Mouse (Mus musculus): ENCODE measurements around the gene Clock.
A peak's percentile ranks its signal among the peaks of the same experiment; 100 is the strongest.

Gene Clock

DNA sequence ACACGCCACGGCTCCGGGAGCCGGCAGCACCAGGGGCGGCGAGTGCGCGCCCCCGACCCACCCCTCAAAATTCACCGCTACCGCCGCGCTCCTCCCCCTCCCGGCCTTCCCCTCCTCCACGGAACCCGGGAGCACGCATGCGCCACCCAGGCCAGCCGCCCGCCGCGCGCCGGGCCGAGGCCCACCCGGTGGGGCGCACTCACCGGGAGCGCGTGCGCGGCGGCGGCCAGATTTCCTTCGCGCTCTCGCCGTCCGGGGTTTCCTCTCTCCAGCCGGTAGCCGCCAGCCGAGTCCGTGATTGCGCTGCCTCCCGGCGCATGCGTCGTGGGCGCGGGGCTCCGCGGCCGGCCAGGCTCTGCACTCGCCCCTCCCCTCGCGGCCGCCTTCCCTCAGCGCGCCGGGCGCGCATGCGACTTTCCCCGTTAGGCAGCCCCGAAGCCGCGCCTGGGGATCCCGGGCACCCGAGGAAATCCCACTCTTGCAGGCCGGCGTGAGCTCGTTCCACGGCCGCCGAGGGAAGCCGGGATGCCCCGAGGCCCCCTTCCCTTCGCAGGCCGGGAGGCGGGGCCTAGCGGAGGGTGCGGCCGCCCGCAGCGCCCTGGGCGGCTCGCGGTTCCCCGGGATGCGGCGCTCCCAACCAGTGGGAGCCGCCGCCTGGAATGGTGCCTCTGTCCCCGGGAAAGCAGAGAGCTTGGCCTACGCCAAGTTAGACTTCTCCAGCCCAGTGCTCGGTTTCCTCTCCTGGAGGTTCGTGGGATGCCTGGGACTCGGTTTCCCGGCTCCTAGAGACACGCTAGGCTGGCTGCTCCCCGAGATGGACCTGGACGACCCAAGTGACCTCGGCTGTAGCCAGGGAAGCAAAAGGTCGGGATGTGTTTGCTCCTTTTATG lies at the start of gene Clock:
TSS of gene Clock (minus strand) at position 341 of the 890 bp plus-strand sequence.
- peak; percentile 90 for DNase-seq (ENCODE audit: low read depth)

DNA sequence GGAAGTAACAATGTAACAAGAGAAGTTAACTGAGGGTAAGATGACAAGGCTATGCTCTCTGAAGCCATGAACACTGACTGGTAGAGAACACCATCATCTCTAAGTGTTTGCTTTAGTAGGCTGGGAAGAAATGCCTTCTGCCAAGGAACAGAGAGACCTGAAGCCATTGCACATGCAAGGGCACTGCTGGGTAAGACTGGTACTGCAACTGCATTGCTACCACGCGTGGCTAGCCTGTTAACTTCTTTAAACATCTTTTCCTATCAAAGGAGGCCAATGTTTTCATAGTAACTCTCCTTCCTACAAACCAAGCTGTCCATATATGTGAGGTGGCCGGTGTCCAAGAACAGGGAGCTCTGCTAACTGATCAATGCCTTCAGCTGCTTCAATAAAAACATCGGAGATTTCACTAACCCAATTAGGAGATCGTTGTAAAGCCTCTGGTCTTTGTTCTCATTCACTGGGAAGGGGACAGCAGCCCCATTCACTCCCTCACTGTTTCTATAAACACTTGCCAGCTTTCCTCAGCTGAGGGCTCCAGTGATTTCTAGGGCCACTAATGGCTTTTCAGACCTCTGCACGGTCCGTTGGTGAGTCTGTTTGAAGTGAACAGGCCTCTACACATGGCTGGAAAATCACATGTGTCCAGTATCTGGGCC lies 47.5 kb upstream of the Clock start:
- no peak for DNase-seq (ENCODE audit: low read depth)

DNA sequence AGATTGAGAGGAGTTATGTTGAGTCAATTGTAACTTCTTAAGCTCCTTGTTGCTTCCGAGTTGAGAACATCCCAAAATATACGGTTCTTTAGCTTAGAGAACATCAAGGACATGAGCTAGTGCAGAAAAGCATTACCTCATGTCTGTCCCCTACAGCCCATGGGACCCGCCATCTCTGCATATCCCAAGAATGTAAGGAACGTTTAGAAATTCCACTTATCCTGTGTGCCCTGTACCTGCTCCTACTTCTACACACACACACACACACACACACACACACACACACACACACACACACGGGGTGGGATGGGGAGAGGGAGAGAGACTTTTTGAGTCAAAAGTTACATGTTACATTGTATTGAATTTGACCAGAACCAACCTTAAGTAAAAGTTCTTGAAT lies 46.9 kb upstream of the Clock start:
- no peak for DNase-seq (ENCODE audit: low read depth)

DNA sequence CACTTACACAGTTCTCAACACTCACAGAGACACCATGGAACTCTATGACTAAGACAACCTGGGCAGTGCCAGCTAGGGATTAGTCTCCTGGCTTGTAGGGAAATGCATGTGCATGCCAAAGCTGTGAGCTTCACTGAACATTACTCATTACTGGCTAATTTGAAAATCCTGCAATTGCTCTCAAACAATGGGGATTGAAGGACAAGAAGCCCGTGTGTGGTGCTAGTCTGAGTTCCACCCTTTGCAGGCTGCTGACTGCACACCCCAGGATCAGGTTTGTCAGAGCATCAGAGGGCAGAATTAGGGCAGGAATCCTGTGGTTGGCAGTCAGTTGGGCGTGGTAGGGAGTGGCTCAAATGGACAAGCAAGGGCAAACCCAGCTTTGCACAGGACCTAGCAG lies 41.5 kb upstream of the Clock start:
- DNase-seq (ENCODE audit: low read depth), result no peak

DNA sequence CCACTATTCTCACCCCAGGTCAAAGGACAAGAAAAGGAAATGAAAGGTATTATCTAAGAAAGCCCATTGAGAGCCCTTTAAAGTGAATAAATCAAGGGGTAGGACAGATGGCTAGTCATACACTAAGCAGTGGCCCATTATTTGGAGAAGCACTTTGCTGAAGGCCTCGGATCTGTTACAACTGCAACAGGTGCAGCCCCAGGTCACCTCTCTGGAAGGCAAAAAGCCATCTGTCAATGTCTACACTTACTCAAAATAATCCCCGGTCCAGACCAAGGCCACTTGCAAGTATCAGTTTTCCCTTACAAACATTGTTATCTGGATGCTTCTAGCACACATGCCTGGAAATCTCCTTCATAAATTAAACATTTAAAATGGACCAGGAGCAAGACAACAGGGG lies 36.3 kb upstream of the Clock start:
- no peak for DNase-seq (ENCODE audit: low read depth)

DNA sequence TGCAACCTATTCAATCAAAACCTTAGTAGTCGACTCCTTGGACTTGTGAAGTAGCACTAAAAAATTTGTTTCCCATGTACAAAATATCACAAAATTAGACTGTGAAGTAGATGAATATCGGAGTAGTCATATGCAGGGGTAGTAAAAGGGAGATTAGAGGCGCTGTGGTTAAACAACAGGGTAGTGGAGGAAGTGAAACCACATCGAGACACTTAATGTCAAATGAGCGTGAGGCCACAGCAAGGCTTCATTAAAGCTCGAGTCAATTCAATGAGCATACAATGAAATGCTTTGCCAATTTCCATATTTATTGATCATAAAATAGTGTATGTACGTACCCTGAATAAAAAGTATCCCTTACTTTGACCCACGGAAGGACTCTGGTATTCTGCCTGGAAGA lies 32.5 kb upstream of the Clock start:
- DNase-seq (ENCODE audit: low read depth), result peak; percentile 34

DNA sequence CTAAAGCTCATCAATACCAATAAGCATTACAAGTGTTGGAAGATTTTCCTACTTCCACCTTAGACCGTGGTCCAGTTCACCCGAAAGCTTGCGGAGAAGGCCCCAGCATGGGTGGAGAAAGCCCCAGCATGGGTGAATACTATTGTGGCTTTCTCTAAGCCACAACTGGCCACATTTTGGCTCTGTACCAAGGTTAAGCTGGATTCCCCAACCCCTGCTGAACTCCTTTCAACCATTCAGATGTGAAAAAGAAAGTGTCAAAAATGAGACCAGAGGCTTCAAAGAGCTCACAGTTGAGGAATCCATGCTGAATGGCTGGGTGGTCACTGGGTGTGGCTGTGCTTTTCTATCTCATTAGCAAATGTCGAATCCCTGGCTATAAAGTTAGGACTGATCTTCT lies 29.2 kb upstream of the Clock start:
- no peak for DNase-seq (ENCODE audit: low read depth)

DNA sequence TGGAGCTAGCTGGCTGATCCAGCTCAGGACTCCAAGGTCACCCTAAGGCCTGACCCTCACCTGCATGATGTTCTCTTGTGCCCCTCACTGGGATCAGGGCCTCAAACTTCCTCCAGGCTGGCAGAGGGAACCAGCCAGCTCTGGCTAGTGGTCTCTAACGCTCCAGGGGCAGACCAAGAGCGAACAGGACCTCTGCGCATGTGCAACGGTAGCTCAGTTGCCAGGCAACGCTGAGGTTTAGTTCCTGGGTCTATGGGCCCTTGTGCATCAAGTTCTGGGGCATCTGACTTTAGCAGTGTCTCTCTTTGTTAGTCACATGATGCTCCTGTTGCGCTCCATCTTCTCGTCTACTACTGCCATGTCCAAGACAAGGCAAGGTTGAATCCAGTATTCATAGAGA lies 26.4 kb upstream of the Clock start, which contains the start of gene Pdcl2:
TSS of gene Pdcl2 (minus strand) at position 204 of the 400 bp plus-strand sequence.
- no peak for DNase-seq (ENCODE audit: low read depth)

DNA sequence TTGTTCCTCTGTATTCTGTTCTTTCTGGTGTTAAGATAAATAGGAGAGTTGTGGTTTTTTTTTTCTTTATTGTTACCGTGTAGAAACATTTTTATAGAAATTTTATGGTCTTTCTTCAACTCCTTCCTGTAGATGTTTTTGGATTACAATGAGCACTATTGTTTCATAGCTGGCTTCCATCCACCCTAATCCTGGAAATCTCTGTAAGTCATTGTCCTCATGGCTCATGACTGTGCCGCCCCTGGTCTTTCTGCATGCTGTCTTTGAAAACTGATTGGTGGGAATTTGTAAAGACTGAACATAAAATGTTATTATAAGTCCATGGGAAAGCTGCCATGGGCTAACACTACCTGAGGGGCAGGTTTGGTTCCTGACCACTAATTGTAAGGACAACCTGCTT lies 22.7 kb upstream of the Clock start:
- no peak for DNase-seq (ENCODE audit: low read depth)

DNA sequence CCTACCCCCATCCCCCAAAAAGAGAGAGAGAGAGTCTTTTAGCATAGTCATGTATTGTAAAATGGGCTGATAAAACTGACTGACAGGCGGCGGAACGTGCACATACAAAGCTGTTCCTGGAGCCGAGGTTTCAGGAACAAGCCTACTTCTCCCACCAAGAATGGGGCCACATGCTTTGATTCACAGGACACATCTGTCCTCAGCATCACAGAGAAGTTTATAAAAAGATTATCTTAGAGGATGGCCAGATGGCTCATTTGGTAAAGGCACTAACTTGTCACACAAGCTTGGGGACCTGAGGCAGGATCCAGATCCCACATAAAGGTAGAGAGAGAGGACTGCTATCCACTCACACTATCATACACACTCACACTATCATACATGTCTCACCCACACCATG lies 20.5 kb upstream of the Clock start:
- no peak for DNase-seq (ENCODE audit: low read depth)

DNA sequence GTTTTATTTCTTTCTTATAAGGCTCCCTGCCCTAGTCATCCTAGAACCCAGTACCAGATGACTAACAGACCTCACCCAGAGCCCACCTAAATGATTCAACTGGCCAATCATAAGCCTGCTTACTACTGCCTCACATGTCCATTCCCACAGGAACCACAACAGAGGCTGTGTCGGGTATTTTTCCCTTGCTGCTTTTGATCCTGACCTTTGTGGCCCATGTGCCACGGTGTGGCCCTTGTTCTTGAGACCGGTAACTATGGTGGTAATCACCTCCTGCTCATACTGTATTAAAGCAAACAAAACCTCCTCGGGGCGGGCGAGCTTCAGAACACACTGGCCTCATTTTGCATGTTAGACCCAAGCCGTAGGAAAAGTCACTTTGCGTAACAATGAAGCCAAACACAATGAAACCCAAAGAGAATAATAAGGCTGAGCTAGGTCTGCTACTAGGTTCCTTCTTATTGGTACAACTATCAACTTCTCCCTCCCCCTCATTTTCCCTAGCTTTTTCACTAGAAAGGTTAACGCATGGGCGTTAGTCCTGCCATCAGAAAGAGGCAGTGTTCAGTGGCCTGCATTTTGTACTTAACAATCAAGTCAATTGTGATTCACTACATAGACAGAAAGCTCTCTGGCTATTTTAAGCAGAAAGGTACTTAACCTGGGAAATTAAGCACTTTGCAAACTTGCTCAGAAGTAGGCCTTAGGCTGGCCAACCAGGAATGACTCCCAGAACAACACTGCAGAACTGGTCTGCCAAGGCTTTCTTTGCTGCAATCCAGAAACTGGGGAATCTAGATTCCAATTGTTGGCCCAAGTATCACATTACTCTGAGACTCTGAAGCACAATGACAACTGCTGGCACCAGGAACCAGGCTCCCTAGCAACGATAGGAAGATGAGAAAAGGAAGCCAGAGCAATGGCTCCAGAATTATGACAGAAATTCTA lies 16.9 kb upstream of the Clock start:
- DNase-seq (ENCODE audit: low read depth), result no peak

DNA sequence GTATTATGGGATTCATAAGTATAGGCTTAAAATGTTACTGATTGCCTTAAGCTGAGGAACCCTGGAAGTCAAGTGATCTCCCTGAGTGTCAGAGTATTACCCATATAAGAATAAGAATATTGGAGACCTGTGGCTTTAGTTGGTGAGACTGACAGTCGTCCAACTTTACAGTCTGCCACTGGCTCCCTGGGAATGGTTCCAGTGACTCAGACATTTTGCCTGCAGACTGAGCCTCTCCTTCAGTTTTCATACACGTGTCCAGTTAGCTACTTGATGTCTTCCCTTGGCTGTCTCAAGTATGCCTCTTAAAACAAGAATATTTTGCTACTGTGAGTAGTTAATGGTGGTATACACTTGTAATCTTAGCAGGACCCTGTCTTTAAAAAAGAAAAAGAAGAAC lies 3.6 kb upstream of the Clock start:
- no peak for DNase-seq (ENCODE audit: low read depth)

DNA sequence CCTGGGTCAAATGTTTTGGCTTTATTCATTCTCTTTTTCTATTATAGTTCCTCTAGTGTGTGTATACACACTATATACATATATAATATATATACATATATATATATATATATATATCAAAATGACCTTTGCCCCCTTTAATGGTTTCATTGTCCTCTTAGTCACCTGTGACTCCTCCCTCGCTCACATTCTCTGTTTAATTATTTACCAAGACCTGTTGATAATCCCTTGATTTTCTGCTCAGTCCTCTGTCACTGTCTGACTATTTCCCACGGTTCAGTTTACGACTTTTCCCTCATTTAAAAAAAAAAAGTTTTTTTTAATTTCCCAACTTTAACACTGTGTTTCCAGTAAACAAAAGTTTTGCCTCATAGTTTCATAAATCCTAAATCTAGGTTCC lies 1.7 kb upstream of the Clock start:
- DNase-seq (ENCODE audit: low read depth), result no peak

DNA sequence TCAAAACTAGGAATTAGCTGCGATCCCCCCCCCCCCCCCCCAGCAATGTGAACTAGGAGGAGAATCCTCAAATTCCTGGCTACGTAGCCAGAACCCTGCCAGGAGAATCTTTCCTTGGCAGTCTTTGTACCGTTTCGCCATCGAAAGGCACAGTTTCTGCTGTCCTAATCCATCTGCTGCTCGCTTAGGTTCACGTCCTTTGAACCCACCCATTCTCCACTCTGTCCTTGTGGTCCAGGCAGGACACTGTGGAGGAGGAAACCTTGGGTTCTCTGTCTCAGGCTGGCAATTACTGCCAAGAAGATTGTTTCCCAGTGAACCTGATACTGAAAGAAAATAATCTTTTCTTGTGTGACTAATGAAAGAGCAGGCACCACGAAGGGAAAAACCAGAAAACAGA lies 1.0 kb upstream of the Clock start:
- no peak for DNase-seq (ENCODE audit: low read depth)

DNA sequence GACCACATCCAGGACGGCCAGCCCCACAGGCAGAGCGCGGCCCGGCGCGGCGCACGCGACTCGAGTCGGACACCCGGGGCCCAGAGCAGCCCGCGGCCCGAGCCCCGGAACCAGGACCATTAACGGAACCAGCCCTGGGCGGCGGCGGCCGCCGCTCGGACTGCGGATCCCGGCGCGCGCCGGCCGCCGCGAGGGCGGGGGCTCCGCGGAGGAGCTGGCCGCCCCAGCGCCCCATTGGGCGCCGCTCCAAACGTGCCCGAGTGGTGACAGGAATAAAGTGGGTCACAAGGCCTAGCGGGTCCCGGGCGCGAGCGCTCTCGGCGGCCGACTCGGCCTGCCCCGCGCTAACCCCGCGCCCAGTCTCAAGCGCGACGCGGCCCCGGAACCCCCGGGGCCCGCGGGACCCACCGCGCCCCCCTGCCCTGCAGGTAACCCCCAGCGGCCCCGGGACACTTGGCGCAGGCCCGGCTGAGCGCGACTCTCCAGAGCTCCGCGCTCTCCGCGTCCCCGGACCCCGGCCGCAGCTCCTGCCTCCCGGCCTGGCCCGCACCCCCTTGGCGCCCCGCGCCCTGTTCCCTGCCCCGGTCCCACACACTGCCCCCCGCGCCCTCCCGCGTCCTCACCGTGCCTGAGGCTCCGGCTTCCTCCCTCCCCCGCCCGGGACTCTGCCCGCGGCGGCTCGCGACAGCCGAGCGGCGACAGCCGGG lies 694 bp downstream of the Clock start:
- peak; percentile 75 for DNase-seq (ENCODE audit: low read depth)

DNA sequence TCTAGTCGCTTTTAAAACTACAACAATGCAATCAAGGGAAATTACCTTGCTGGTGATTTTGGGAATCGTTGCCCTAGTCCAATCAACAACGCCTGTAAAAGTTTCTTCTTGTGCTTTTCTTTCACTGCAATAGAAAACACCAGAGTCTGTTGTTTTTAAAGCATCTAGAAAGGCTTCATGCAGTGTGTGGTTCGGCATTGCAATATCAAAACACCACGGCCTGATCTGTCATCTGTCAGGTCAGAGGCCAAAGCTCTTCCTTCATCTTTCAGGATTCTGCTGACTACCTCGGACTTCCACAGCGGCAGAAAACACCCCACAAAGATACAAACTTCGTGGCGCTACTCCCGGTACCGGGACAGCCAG lies 1.2 kb downstream of the Clock start:
- no peak for DNase-seq (ENCODE audit: low read depth)

DNA sequence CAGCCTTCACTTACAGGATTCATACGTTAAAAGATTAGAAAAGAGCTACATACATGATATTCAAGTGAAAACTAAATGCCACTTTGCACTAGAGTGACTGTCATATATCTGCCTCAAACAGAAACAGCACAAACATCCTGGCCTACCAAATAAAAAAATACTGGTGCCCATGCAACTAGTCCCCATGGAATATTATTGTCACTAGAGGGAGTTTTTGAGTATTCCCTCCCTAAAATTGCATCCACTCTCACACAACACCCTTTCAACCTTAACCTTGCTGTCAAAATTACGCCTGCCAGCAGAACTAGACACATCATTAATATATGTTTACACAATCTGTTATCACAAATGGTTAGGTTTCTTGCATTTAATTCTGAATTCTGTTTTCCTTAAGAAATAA lies 2.6 kb downstream of the Clock start:
- no peak for DNase-seq (ENCODE audit: low read depth)

DNA sequence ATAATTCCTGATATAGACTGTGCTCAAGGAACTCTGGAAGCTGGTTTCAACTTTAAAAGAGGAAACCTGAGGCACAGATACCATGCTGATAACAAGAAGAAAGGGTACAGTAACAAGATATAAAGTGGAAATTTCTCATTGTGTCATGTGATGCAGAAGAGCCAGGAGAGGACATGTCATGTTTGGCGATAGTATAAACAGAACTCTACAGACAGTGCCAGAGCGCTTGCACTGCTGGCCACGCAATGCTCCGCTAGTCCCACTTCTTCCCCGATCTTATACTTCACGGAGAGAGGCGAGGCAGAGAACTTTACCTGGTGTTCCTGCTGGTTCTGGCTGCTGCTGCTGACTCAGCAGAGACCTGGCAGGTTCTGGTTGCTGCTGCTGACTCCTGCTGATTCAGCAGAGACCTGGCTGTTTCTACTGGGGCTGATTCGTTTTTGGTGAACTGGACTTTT lies 15.3 kb downstream of the Clock start:
- no peak for DNase-seq (ENCODE audit: low read depth)

DNA sequence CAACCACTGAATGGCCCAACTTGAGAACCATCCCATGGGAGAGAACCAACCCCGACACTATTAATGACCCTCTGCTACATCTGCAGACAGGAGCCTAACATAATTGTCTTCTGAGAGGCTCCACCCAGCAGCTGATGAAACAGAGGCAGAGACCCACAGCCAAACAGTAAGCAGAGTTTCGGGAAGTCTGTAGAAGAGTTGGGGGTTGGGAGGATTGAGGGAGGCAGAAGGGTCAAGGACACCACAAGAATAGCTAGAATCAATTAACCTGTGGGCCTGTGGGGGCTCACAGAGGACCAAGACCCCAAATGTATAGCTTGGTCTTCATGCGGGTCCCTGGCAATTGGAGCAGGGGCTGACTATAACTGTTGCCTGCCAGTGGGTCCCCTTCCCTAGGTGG lies 16.3 kb downstream of the Clock start:
- DNase-seq (ENCODE audit: low read depth), result no peak

DNA sequence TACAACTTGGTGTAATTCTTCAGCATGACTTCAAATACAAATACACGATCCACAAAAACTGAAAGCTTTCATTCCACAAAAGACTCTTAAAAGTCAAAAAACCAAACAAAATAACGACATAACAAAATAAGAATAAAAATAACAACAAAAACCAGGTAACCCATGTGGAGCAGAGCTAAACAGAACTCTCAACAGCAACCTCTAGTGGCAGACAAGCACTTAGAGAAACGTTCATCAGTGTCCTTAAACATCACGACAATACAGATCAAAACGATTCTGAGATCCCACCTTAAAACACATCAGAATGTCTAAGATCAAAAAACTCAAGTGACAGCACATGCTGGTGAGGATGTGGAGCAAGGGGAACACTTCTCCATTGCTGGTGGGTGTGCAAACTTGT lies 17.5 kb downstream of the Clock start:
- DNase-seq (ENCODE audit: low read depth), result peak; percentile 35

DNA sequence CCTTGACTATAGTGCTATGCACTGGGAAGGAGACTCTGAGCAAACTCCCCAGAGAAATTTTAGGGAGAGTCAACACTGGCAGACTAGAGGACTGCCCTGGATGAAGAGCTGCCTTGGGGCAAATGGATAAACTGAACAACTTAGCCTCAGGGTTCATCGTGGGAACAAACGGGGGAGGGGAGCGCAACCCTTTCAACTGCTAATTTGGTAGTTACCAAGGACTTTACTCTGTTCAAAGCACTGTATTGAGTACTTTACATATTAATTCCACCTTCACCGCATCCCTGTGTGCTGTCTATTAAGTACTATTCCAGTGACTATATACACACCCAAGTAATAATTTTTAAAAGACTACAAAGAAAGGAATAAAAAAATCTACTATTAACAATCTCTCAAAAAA lies 18.9 kb downstream of the Clock start:
- DNase-seq (ENCODE audit: low read depth), result no peak

DNA sequence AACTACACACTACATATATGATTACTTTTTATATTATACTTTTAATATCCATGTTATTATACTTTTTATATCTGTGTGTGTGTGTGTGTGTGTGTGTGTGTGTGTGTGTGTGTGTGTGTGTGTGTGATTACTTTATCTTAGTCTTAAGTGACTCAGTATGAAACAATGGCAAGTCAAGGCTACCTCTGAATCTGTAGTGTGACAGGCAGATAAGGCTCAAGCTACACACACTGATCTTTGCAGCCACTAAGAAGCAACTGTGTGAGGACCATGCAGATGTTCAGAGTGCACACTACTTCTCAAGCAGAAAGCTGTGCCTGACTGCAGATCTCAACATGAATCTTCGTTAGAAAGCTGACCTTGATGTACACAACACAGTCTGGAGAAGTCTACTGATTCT lies 20.7 kb downstream of the Clock start:
- DNase-seq (ENCODE audit: low read depth), result no peak
